Mouse (Mus musculus): ENCODE measurements around the gene 4931422A03Rik.

DNA sequence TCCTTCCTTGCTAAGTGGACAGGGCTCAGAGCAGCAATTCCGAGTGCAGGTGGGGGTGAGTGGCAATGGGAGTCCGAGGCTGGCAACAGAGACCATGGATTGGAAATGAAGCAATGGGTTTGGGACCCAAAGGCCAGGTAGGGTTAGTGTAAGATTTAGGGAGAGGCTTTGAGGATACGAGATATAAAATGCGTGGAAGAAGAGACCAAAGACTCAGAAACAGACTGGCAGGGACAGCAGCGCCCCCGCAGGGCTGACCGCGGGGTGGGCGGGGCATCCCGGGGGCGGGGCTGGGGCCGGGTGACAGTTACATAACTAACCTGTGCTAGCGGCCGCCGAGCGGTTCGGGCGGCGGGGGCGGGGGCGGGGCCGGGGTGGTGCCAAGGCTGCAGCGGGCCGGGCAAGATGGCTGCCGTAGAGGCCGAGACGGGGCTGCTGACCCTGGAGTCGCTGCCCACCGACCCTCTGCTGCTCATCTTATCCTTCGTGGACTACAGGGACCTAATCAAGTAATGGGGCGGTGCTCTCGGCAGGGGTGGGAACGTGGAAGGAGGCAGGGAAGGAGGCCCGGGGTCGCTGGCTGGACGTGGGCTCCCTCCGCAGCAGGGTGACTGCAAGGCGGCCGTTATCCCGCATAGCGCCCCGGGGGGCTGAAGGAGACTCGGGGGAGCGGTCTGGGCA lies 563 bp downstream of the 4931422A03Rik start, which contains the start of gene Fbxo3:
- TF ChIP-seq POLR2A (IDR thresholded peaks at IDR 0.05; ENCODE audit: insufficient read depth, low read length) (peak; percentile 79), CTCF (IDR thresholded peaks at IDR 0.05; ENCODE audit: low read depth, low read length) (no peak)
